Mouse (Mus musculus) activated CD4-positive, CD25-positive, alpha-beta regulatory T cell, adult 4 months (primary cell): Measurements from ENCODE around the gene Snd1. TPM values are rescaled to one million over a fixed set of nuclear protein-coding genes. Genes with fewer than 3 reads are reported as not detected.

Source experiments
- ATAC-seq: one replicate; pipeline ENCODE4 v1.8.0; 2017
- polyA plus RNA-seq, 2 experiments: library from polyadenylated mRNA; unstranded; fragments of 100-300 nt; shearing (Covaris generic); gene quantifications; one replicate each; pipeline ENCODE4 v1.2.1; 2017

The Snd1 gene
- polyA plus RNA-seq, 2 experiments from 2014 or later = 48.2 to 54.6 TPM

- no peak for ATAC-seq
These were observed 401.6 kb downstream of the Snd1 start for GRCm38 (mm10) chr6:28876492-28876891.

- peak; percentile 82 for ATAC-seq
These were observed 403.2 kb downstream of the Snd1 start for GRCm38 (mm10) chr6:28877945-28878666.

- ATAC-seq = no peak
These were observed 404.4 kb downstream of the Snd1 start for GRCm38 (mm10) chr6:28879315-28879714.

- no peak for ATAC-seq
These were observed 406.0 kb downstream of the Snd1 start for GRCm38 (mm10) chr6:28880909-28881308.

GRCm38 (mm10) chr6:28883518-28883917, 408.6 kb downstream of the Snd1 start:
- ATAC-seq = no peak

GRCm38 (mm10) chr6:28886724-28887440, 411.9 kb downstream of the Snd1 start:
- no peak for ATAC-seq

- no peak for ATAC-seq
These were observed 415.5 kb downstream of the Snd1 start for GRCm38 (mm10) chr6:28890426-28890825.

- ATAC-seq = no peak
These were observed 416.5 kb downstream of the Snd1 start for GRCm38 (mm10) chr6:28891480-28891879.

GRCm38 (mm10) chr6:28895004-28895515, 420.1 kb downstream of the Snd1 start:
- no peak for ATAC-seq

- ATAC-seq = no peak
These were observed 420.8 kb downstream of the Snd1 start for GRCm38 (mm10) chr6:28895726-28896125.

- ATAC-seq = no peak
These were observed 421.9 kb downstream of the Snd1 start for GRCm38 (mm10) chr6:28896762-28897320.

GRCm38 (mm10) chr6:28897326-28898085, 422.6 kb downstream of the Snd1 start:
- no peak for ATAC-seq

- no peak for ATAC-seq
These were observed 423.9 kb downstream of the Snd1 start for GRCm38 (mm10) chr6:28898836-28899235.

- ATAC-seq = no peak
These were observed 427.6 kb downstream of the Snd1 start for GRCm38 (mm10) chr6:28902573-28902972.

GRCm38 (mm10) chr6:28904417-28904816, 429.5 kb downstream of the Snd1 start:
- ATAC-seq = no peak

- ATAC-seq = no peak
These were observed 430.4 kb downstream of the Snd1 start for GRCm38 (mm10) chr6:28905301-28905700.

GRCm38 (mm10) chr6:28909866-28910265, 434.9 kb downstream of the Snd1 start:
- no peak for ATAC-seq

GRCm38 (mm10) chr6:28914981-28915380, 440.0 kb downstream of the Snd1 start:
- no peak for ATAC-seq

- no peak for ATAC-seq
These were observed 441.7 kb downstream of the Snd1 start for GRCm38 (mm10) chr6:28916630-28917029.

GRCm38 (mm10) chr6:28919346-28919745, 444.4 kb downstream of the Snd1 start:
- no peak for ATAC-seq

GRCm38 (mm10) chr6:28922371-28922770, 447.4 kb downstream of the Snd1 start:
- no peak for ATAC-seq

- no peak for ATAC-seq
These were observed 448.3 kb downstream of the Snd1 start for GRCm38 (mm10) chr6:28923091-28923824.
